Mouse (Mus musculus): Measurements from ENCODE around the gene Gm5431. TPM values are rescaled to one million over a fixed set of nuclear protein-coding genes. Genes with fewer than 3 reads are reported as not detected.
"Not testable (repeated sequence)": the region's sequence is repeated elsewhere in the genome, so short reads cannot be mapped to it uniquely, and the experiment has no call there.

The Gm5431 gene
- total and polyA plus RNA-seq, 2 experiments from 2014 or later: 0.08 to 0.10 TPM

GRCm38 (mm10) chr11:48918380-48918779 lies 16.4 kb upstream of the Gm5431 start:
- no peaks in the 10 kb centered on the region for H3K36me3 ChIP-seq (ENCODE audit: insufficient read depth, low read length)
- H3K27me3 ChIP-seq (ENCODE audit: insufficient read depth, low read length): no peaks in the 10 kb centered on the region
- no peak for TF ChIP-seq CTCF (IDR thresholded peaks at IDR 0.05; ENCODE audit: low read depth)
- ATAC-seq (no peak), DNase-seq (ENCODE audit: low spot score) (no peak)
- H3K9ac ChIP-seq (replicated peaks; ENCODE audit: low read length): no peak overlapping the region
- H3K4me2 ChIP-seq (ENCODE audit: low read depth, low read length): no peak overlapping the region
- no peak overlapping the region for H3K4me3 ChIP-seq (ENCODE audit: low read length)
- no peaks in the 10 kb centered on the region for H3K4me1 ChIP-seq (ENCODE audit: insufficient read depth, low read length)
- WGBS: 87% methylated on average over 3 of the region's 3 CpGs
- no peak overlapping the region for H3K27ac ChIP-seq
- H3K9me3 ChIP-seq (ENCODE audit: low read length): no peaks in the 10 kb centered on the region

GRCm38 (mm10) chr11:48913611-48914010 lies 11.6 kb upstream of the Gm5431 start:
- no peak overlapping the region for H3K27ac ChIP-seq
- H3K4me1 ChIP-seq (ENCODE audit: insufficient read depth, low read length): no peaks in the 10 kb centered on the region
- TF ChIP-seq CTCF (IDR thresholded peaks at IDR 0.05; ENCODE audit: low read depth): no peak
- no peak overlapping the region for H3K4me3 ChIP-seq (ENCODE audit: low read length)
- H3K36me3 ChIP-seq (ENCODE audit: insufficient read depth, low read length): no peaks in the 10 kb centered on the region
- H3K9me3 ChIP-seq (ENCODE audit: low read length): no peaks in the 10 kb centered on the region
- no peak overlapping the region for H3K4me2 ChIP-seq (ENCODE audit: low read depth, low read length)
- no peak for DNase-seq (ENCODE audit: low spot score)
- H3K9ac ChIP-seq (replicated peaks; ENCODE audit: low read length): no peak overlapping the region
- no peak for ATAC-seq
- no peaks in the 10 kb centered on the region for H3K27me3 ChIP-seq (ENCODE audit: insufficient read depth, low read length)
- WGBS: 94% methylated on average over 1 of the region's 1 CpGs

GRCm38 (mm10) chr11:48908459-48908858 lies 6.4 kb upstream of the Gm5431 start:
- Histone ChIP-seq H3K4me3 (ENCODE audit: low read length) (no peak overlapping the region), H3K4me2 (ENCODE audit: low read depth, low read length) (no peak overlapping the region), H3K9me3 (ENCODE audit: low read length) (no peaks in the 10 kb centered on the region), H3K27me3 (ENCODE audit: insufficient read depth, low read length) (no peaks in the 10 kb centered on the region), H3K9ac (replicated peaks; ENCODE audit: low read length) (no peak overlapping the region), H3K36me3 (ENCODE audit: insufficient read depth, low read length) (no peaks in the 10 kb centered on the region), H3K4me1 (ENCODE audit: insufficient read depth, low read length) (no peaks in the 10 kb centered on the region), H3K27ac (no peak overlapping the region)
- no peak for TF ChIP-seq CTCF (IDR thresholded peaks at IDR 0.05; ENCODE audit: low read depth)
- WGBS: 85% methylated on average over 1 of the region's 1 CpGs
- ATAC-seq: no peak
- no peak for DNase-seq (ENCODE audit: low spot score)

- H3K27me3 ChIP-seq (ENCODE audit: insufficient read depth, low read length); H3K4me1 ChIP-seq (ENCODE audit: insufficient read depth, low read length); DNase-seq (ENCODE audit: low spot score); ATAC-seq; H3K9ac ChIP-seq (replicated peaks; ENCODE audit: low read length); H3K36me3 ChIP-seq (ENCODE audit: insufficient read depth, low read length); H3K27ac ChIP-seq; H3K9me3 ChIP-seq (ENCODE audit: low read length); H3K4me3 ChIP-seq (ENCODE audit: low read length); H3K4me2 ChIP-seq (ENCODE audit: low read depth, low read length): not testable (repeated sequence)
- 83% methylated on average over 1 of the region's 1 CpGs for WGBS
These were observed 465 bp downstream of the Gm5431 start for GRCm38 (mm10) chr11:48901567-48901930.

- not testable (repeated sequence) for H3K4me2 ChIP-seq (ENCODE audit: low read depth, low read length)
- 83% methylated on average over 6 of the region's 6 CpGs for WGBS
These were observed 1.1 kb downstream of the Gm5431 start for GRCm38 (mm10) chr11:48900654-48901566.

GRCm38 (mm10) chr11:48898812-48899431 lies 3.1 kb downstream of the Gm5431 start:
- Histone ChIP-seq H3K4me3 (ENCODE audit: low read length) (no peak overlapping the region), H3K4me2 (ENCODE audit: low read depth, low read length) (no peak overlapping the region), H3K36me3 (ENCODE audit: insufficient read depth, low read length) (no peaks in the 10 kb centered on the region), H3K4me1 (ENCODE audit: insufficient read depth, low read length) (no peaks in the 10 kb centered on the region), H3K9me3 (ENCODE audit: low read length) (no peaks in the 10 kb centered on the region), H3K27ac (no peak overlapping the region), H3K27me3 (ENCODE audit: insufficient read depth, low read length) (no peaks in the 10 kb centered on the region), H3K9ac (replicated peaks; ENCODE audit: low read length) (no peak overlapping the region)
- ATAC-seq: no peak
- WGBS: 70% methylated on average over 2 of the region's 2 CpGs
- DNase-seq (ENCODE audit: low spot score): no peak
- TF ChIP-seq CTCF (IDR thresholded peaks at IDR 0.05; ENCODE audit: low read depth): no peak

More at GRCm38 (mm10) chr11:48900654-48901566, 1.1 kb downstream of the Gm5431 start:
- H3K27me3 ChIP-seq (ENCODE audit: insufficient read depth, low read length); H3K4me1 ChIP-seq (ENCODE audit: insufficient read depth, low read length); H3K36me3 ChIP-seq (ENCODE audit: insufficient read depth, low read length); H3K27ac ChIP-seq; ATAC-seq; DNase-seq (ENCODE audit: low spot score); H3K9ac ChIP-seq (replicated peaks; ENCODE audit: low read length); H3K4me3 ChIP-seq (ENCODE audit: low read length); H3K9me3 ChIP-seq (ENCODE audit: low read length): not testable (repeated sequence)

- no peak overlapping the region for H3K9ac ChIP-seq (replicated peaks; ENCODE audit: low read length)
- no peaks in the 10 kb centered on the region for H3K9me3 ChIP-seq (ENCODE audit: low read length)
- H3K4me1 ChIP-seq (ENCODE audit: insufficient read depth, low read length): no peaks in the 10 kb centered on the region
- H3K4me2 ChIP-seq (ENCODE audit: low read depth, low read length): no peak overlapping the region
- H3K36me3 ChIP-seq (ENCODE audit: insufficient read depth, low read length): no peaks in the 10 kb centered on the region
- ATAC-seq: no peak
- no peak for TF ChIP-seq CTCF (IDR thresholded peaks at IDR 0.05; ENCODE audit: low read depth)
- WGBS: 91% methylated on average over 1 of the region's 1 CpGs
- H3K4me3 ChIP-seq (ENCODE audit: low read length): no peak overlapping the region
- no peak for DNase-seq (ENCODE audit: low spot score)
- no peak overlapping the region for H3K27ac ChIP-seq
- no peaks in the 10 kb centered on the region for H3K27me3 ChIP-seq (ENCODE audit: insufficient read depth, low read length)
These were observed 25.3 kb downstream of the Gm5431 start for GRCm38 (mm10) chr11:48876680-48877079.

- H3K4me3 ChIP-seq (ENCODE audit: low read length): not testable (repeated sequence)
These were observed 26.6 kb downstream of the Gm5431 start for GRCm38 (mm10) chr11:48875343-48875837.

More at GRCm38 (mm10) chr11:48875343-48875837, 26.6 kb downstream of the Gm5431 start:
- not testable (repeated sequence) for H3K9ac ChIP-seq (replicated peaks; ENCODE audit: low read length); H3K36me3 ChIP-seq (ENCODE audit: insufficient read depth, low read length); H3K9me3 ChIP-seq (ENCODE audit: low read length); H3K27me3 ChIP-seq (ENCODE audit: insufficient read depth, low read length); H3K4me1 ChIP-seq (ENCODE audit: insufficient read depth, low read length); H3K4me2 ChIP-seq (ENCODE audit: low read depth, low read length); ATAC-seq; H3K27ac ChIP-seq; DNase-seq (ENCODE audit: low spot score)
- WGBS: 86% methylated on average over 1 of the region's 1 CpGs
